Mouse (Mus musculus): ENCODE results near the gene Cdk15. TPM values are rescaled to one million over a fixed set of nuclear protein-coding genes. Genes with fewer than 3 reads are reported as not detected.

Cdk15 gene
- polyA plus RNA-seq, 1 experiment from 2014 or later: not detected

- DNase-seq (no peak), ATAC-seq (ENCODE audit: insufficient read depth) (no peak)
- no peak overlapping the region for H3K27ac ChIP-seq (ENCODE audit: low read depth)
- no peaks in the 10 kb centered on the region for H3K9me3 ChIP-seq (ENCODE audit: low read depth, low read length)
- no peak overlapping the region for H3K9ac ChIP-seq
- no peaks in the 10 kb centered on the region for H3K27me3 ChIP-seq (ENCODE audit: insufficient read depth, low read length)
- no peaks in the 10 kb centered on the region for H3K4me1 ChIP-seq (ENCODE audit: insufficient read depth)
- H3K4me3 ChIP-seq (ENCODE audit: low read depth, low read length): no peak overlapping the region
- no peak overlapping the region for H3K4me2 ChIP-seq
- H3K36me3 ChIP-seq (ENCODE audit: insufficient read depth): no peaks in the 10 kb centered on the region
- TF ChIP-seq CTCF (IDR thresholded peaks at IDR 0.05; ENCODE audit: low read depth): no peak
- WGBS: 24% methylated on average over 13 of the region's 13 CpGs
Measured at GRCm38 (mm10) chr1:59376021-59376548, 119.4 kb downstream of the Cdk15 start.

GRCm38 (mm10) chr1:59376557-59376956 is 119.9 kb downstream of the Cdk15 start:
- 29% methylated on average over 3 of the region's 3 CpGs for WGBS
- Histone ChIP-seq H3K4me2 (no peak overlapping the region), H3K27me3 (ENCODE audit: insufficient read depth, low read length) (no peaks in the 10 kb centered on the region), H3K4me3 (ENCODE audit: low read depth, low read length) (no peak overlapping the region), H3K27ac (ENCODE audit: low read depth) (no peak overlapping the region), H3K4me1 (ENCODE audit: insufficient read depth) (no peaks in the 10 kb centered on the region), H3K9ac (no peak overlapping the region), H3K36me3 (ENCODE audit: insufficient read depth) (no peaks in the 10 kb centered on the region), H3K9me3 (ENCODE audit: low read depth, low read length) (no peaks in the 10 kb centered on the region)
- DNase-seq (no peak), ATAC-seq (ENCODE audit: insufficient read depth) (no peak)
- TF ChIP-seq CTCF (IDR thresholded peaks at IDR 0.05; ENCODE audit: low read depth): no peak

GRCm38 (mm10) chr1:59377312-59377711 is 120.6 kb downstream of the Cdk15 start:
- TF ChIP-seq CTCF (IDR thresholded peaks at IDR 0.05; ENCODE audit: low read depth): no peak
- ATAC-seq (ENCODE audit: insufficient read depth): no peak
- Histone ChIP-seq H3K27me3 (ENCODE audit: insufficient read depth, low read length) (no peaks in the 10 kb centered on the region), H3K4me1 (ENCODE audit: insufficient read depth) (no peaks in the 10 kb centered on the region), H3K4me2 (no peak overlapping the region), H3K36me3 (ENCODE audit: insufficient read depth) (no peaks in the 10 kb centered on the region), H3K4me3 (ENCODE audit: low read depth, low read length) (no peak overlapping the region), H3K9ac (no peak overlapping the region), H3K9me3 (ENCODE audit: low read depth, low read length) (no peaks in the 10 kb centered on the region), H3K27ac (ENCODE audit: low read depth) (no peak overlapping the region)
- WGBS: 69% methylated on average over 9 of the region's 9 CpGs
- DNase-seq: no peak

- no peak for DNase-seq
- Histone ChIP-seq H3K27ac (ENCODE audit: low read depth) (no peak overlapping the region), H3K4me3 (ENCODE audit: low read depth, low read length) (no peak overlapping the region), H3K36me3 (ENCODE audit: insufficient read depth) (no peaks in the 10 kb centered on the region), H3K9me3 (ENCODE audit: low read depth, low read length) (no peaks in the 10 kb centered on the region), H3K9ac (no peak overlapping the region), H3K4me2 (no peak overlapping the region), H3K4me1 (ENCODE audit: insufficient read depth) (no peaks in the 10 kb centered on the region), H3K27me3 (ENCODE audit: insufficient read depth, low read length) (no peaks in the 10 kb centered on the region)
- TF ChIP-seq CTCF (IDR thresholded peaks at IDR 0.05; ENCODE audit: low read depth): no peak
- WGBS: 51% methylated on average over 10 of the region's 10 CpGs
- ATAC-seq (ENCODE audit: insufficient read depth): no peak
Measured at GRCm38 (mm10) chr1:59380926-59381325, 124.2 kb downstream of the Cdk15 start.

- Histone ChIP-seq H3K4me3 (ENCODE audit: low read depth, low read length) (no peak overlapping the region), H3K27me3 (ENCODE audit: insufficient read depth, low read length) (no peaks in the 10 kb centered on the region), H3K9me3 (ENCODE audit: low read depth, low read length) (no peaks in the 10 kb centered on the region), H3K27ac (ENCODE audit: low read depth) (no peak overlapping the region), H3K4me2 (no peak overlapping the region), H3K36me3 (ENCODE audit: insufficient read depth) (no peaks in the 10 kb centered on the region), H3K9ac (no peak overlapping the region), H3K4me1 (ENCODE audit: insufficient read depth) (no peaks in the 10 kb centered on the region)
- 72% methylated on average over 7 of the region's 7 CpGs for WGBS
- TF ChIP-seq CTCF (IDR thresholded peaks at IDR 0.05; ENCODE audit: low read depth): no peak
- DNase-seq (no peak), ATAC-seq (ENCODE audit: insufficient read depth) (no peak)
Measured at GRCm38 (mm10) chr1:59381483-59381882, 124.8 kb downstream of the Cdk15 start.

GRCm38 (mm10) chr1:59382516-59382915 is 125.8 kb downstream of the Cdk15 start:
- H3K4me2 ChIP-seq: no peak overlapping the region
- H3K4me1 ChIP-seq (ENCODE audit: insufficient read depth): no peaks in the 10 kb centered on the region
- H3K9ac ChIP-seq: no peak overlapping the region
- WGBS: 85% methylated on average over 3 of the region's 3 CpGs
- no peak for ATAC-seq (ENCODE audit: insufficient read depth)
- no peak overlapping the region for H3K27ac ChIP-seq (ENCODE audit: low read depth)
- no peak overlapping the region for H3K4me3 ChIP-seq (ENCODE audit: low read depth, low read length)
- H3K36me3 ChIP-seq (ENCODE audit: insufficient read depth): no peaks in the 10 kb centered on the region
- TF ChIP-seq CTCF (IDR thresholded peaks at IDR 0.05; ENCODE audit: low read depth): no peak
- DNase-seq: no peak
- H3K27me3 ChIP-seq (ENCODE audit: insufficient read depth, low read length): no peaks in the 10 kb centered on the region
- no peaks in the 10 kb centered on the region for H3K9me3 ChIP-seq (ENCODE audit: low read depth, low read length)

- Histone ChIP-seq H3K27me3 (ENCODE audit: insufficient read depth, low read length) (no peaks in the 10 kb centered on the region), H3K9ac (no peak overlapping the region), H3K4me3 (ENCODE audit: low read depth, low read length) (no peak overlapping the region), H3K9me3 (ENCODE audit: low read depth, low read length) (no peaks in the 10 kb centered on the region), H3K4me2 (no peak overlapping the region), H3K4me1 (ENCODE audit: insufficient read depth) (no peaks in the 10 kb centered on the region), H3K27ac (ENCODE audit: low read depth) (no peak overlapping the region), H3K36me3 (ENCODE audit: insufficient read depth) (no peaks in the 10 kb centered on the region)
- DNase-seq (no peak), ATAC-seq (ENCODE audit: insufficient read depth) (no peak)
- WGBS: 61% methylated on average over 6 of the region's 6 CpGs
- no peak for TF ChIP-seq CTCF (IDR thresholded peaks at IDR 0.05; ENCODE audit: low read depth)
Measured at GRCm38 (mm10) chr1:59383049-59383610, 126.4 kb downstream of the Cdk15 start.
